Mouse (Mus musculus): Measurements from ENCODE around the gene Cyp27b1.

Cyp27b1 gene

GRCm38 (mm10) chr10:127047954-127048353, at the start of gene Cyp27b1:
TSS of gene Cyp27b1 (plus strand) at chr10:127048250.
- DNase-seq (ENCODE audit: low spot score in 2 of 2), result no peak

GRCm38 (mm10) chr10:127000529-127000928, 47.5 kb upstream of the Cyp27b1 start, which contains the start of gene Avil:
TSS of gene Avil (plus strand) at chr10:127000709.
- DNase-seq (ENCODE audit: low spot score in 2 of 2), result no peak

DNA sequence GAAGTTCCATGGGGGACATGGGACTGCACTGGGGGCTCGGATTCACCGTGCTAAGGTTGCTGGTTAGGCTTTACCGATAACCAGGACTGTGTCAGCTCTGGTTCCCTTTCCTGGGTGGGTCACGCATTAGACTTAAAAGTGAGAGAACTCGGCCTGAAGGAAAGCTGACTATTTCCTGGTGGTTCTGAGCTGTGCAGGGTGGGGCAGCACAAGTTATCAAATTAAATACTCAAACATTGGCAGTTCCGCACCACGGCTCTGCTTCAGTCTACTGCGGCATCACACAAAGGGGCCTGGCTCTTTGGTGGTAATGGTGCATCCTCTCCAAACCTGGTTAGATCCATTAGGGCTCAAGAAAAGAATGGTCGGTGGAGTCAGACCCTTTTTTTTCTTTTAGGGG, 46.8 kb upstream of the Cyp27b1 start:
- DNase-seq (ENCODE audit: low spot score in 2 of 2), result no peak

DNA sequence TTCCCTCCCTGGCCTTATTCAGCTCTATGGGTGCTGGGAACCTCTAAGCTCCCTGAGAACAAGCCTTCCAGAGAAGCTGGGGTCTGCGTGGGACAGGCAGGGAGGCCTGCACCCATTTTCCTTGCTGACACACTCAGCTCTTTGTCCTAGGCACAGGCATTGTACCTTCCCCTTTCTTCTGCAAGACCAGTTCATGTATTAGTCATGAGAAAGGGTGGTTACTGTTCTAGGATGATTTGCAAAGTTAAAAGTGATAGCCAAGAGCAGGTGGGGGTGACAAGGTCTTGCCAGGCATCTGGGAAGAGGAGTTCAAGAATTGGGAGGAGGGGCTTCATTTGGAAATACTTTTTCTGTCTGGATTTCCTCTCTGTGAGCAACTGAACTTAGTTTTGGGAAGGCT, 46.0 kb upstream of the Cyp27b1 start:
- no peak for DNase-seq (ENCODE audit: low spot score in 2 of 2)

DNA sequence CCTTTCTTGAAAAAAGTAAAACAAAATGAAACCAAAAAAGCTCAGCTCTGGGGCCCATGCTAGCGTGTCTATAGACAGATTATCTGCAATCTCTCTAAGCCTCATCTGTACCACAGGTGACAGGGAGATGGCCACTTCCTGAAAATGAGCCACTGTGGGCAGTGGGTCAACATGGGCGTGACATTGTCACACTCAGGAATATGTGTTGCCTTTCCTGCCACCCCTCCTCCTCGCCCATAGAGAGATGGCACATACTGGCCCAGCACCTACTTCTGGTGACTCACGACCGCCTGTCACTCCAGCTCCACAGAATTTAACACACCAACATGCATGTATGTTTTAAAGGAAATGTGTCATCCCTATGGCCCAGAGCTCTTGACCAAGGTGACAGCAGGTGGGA, 45.3 kb upstream of the Cyp27b1 start:
- DNase-seq (ENCODE audit: low spot score in 2 of 2), result no peak

- no peak for DNase-seq (ENCODE audit: low spot score in 2 of 2)
These were observed 44.7 kb upstream of the Cyp27b1 start for GRCm38 (mm10) chr10:127003334-127003733.

DNA sequence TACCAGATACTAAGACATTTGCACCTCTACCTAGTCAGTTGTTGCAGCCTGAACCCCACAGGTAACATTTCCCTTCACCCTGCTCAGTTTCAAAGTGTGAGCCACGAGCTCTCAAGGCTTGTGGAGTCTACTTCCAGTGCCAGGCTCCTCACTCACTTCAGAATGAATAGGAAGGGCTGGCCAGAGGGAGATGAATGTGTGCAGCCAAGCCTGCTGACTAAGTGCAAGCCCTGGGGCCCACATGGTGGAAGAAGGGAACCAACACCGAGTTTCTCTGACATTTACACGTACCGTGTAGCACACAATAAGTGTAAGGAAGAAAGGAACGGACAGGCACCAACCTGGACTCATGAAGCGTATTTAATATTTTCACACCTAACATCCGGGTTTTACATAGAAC, 44.2 kb upstream of the Cyp27b1 start:
- DNase-seq (ENCODE audit: low spot score in 2 of 2), result no peak

DNA sequence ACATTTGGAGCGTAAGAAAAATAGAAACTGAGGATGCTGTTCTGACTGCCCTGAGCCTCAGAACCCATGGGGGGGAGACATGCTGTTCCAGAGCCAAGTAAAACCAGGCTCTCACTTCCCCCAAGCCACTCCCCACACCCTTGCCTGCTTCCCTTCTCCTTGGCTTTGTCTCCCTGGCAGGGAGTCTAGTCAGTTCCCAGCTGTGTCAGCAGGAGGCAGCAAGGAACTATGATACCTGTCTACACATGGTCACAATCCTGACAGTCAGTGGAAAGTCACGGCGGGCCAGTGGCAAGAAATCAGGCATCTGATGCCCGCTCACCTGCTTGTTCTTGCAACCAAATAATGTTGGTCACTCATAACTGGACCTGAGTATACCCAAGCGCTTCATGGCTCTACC, 31.6 kb upstream of the Cyp27b1 start:
- DNase-seq (ENCODE audit: low spot score in 2 of 2), result no peak

GRCm38 (mm10) chr10:127017071-127017470, 31.0 kb upstream of the Cyp27b1 start:
- no peak for DNase-seq (ENCODE audit: low spot score in 2 of 2)

DNA sequence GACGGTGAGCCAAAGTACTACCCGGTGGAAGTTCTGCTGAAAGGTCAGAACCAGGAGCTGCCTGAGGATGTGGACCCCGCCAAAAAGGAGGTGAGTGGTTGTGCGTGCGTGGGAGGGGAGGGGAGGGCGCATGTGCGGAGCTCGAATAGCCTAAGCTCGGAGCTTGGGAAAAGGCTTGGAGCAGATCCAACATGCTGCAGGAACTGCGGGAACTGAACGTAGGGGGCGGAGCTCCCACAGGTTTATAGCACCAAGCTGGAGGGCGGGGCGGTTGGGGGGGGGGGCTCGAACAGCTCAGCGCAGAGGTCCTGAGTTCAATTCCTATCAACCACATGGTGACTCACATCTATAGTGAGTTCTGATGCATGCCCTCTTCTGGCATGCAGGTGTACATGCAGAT, 29.6 kb upstream of the Cyp27b1 start:
- DNase-seq (ENCODE audit: low spot score in 2 of 2), result no peak

- peak; percentile 74 to 82 for DNase-seq (ENCODE audit: low spot score in 2 of 2)
These were observed 17.4 kb upstream of the Cyp27b1 start, which contains the start of gene Tsfm for GRCm38 (mm10) chr10:127030336-127031296. TSS of gene Tsfm (minus strand) at chr10:127030840.

DNA sequence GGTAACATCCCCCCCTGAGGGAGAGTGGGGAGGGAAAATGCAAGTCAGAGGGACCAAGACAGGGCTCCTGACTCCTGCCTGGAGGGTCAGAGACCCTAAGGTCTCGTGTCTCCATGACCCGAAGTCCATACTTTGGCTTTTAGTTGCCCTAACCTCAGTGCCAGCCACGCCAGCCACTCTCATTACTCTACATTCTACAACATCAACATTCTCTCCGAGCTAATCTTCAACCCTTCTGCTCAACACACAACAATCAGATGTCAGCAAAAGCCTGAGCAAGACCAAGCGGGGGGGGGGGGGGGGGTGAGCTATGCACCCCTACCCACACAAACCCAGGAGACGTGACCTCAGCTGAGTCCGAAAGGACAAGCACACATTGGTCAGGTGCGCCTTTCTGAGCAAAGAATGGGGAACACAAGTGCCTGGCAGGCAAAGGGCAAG, 14.7 kb upstream of the Cyp27b1 start:
- no peak for DNase-seq (ENCODE audit: low spot score in 2 of 2)

DNA sequence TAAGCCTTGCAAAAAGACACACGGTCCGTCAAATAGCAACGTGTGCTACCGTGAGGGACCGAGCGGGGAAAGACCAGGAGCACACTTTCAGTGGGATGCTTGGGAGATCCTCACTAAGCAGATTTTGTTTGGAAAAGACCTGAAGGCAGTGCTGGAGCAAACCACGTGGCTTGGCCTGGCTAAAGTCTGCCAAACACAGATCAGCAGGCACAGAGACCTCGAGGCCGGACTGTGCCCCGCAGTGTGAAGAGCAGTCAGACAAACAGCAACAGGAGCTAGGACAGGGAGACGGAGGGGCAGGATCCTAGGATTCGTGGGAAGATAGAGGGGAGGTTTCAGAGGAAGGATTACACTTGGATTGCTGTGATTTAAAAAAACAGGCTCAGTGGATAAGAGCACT, 11.8 kb upstream of the Cyp27b1 start:
- no peak for DNase-seq (ENCODE audit: low spot score in 2 of 2)

GRCm38 (mm10) chr10:127037641-127038040, 10.4 kb upstream of the Cyp27b1 start:
- no peak for DNase-seq (ENCODE audit: low spot score in 2 of 2)

DNA sequence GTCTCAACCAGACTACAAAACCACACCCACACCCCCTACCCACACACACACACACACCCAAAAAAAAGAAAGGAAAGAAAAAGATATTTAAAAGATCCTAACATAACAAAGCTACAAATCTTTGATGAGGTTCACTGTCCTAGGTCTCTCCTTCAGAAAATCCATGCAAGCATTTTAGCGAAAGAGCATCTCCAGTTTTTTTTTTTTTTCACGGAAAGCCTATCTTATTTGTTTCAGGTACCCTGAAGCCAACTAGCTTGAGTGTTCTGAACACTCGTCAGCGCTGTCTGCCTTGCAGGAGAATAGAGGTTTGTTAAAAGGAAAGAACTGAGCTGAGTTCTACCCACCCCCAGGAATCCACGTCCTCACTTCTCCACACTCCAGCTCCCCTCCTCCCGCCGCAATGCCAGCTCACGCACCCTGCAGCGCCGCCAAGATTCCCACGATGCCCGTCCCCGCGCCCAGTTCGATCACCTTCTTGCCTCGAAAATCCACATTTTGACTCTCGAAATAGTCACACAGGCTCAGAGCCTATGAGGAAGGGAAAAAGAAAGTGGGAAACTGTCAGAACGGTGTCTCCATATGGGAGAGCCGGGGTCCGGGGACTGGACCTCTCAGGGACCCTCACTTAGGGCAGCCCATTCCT, 7.4 kb upstream of the Cyp27b1 start:
- peak; percentile 36 to 45 for DNase-seq (ENCODE audit: low spot score in 2 of 2)

GRCm38 (mm10) chr10:127041274-127041766, 6.7 kb upstream of the Cyp27b1 start, which contains the start of the genes Mettl1 and Eef1akmt3:
TSS of gene Mettl1 (plus strand) at chr10:127041414.
TSS of gene Eef1akmt3 (minus strand) at chr10:127041513.
- no peak for DNase-seq (ENCODE audit: low spot score in 2 of 2)

- peak; percentile 84 to 87 for DNase-seq (ENCODE audit: low spot score in 2 of 2)
These were observed 6.2 kb upstream of the Cyp27b1 start for GRCm38 (mm10) chr10:127041774-127042338.

GRCm38 (mm10) chr10:127042468-127043115, 5.5 kb upstream of the Cyp27b1 start:
- DNase-seq (ENCODE audit: low spot score in 2 of 2), result no peak

DNA sequence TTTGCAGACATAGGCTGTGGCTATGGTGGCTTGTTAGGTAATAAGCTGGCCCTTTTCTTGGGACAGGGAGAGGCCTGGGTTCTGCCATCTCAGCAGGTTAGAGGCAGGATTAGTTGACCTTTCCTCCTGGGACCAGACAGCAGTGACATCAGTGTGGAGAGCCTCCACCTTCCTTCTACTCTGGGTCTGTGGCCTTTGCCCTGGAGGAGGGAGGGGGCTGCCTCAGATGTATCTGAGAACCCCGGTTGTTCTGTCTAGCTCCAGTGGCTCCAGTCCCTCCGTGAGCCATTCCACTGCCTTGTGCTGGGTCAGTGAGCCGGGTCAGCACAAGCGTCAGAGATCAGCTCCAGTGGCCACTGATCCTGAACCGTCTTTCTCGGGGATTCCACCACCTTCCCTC, 4.9 kb upstream of the Cyp27b1 start:
- DNase-seq (ENCODE audit: low spot score in 2 of 2), result no peak

GRCm38 (mm10) chr10:127048608-127049394, 751 bp downstream of the Cyp27b1 start:
- DNase-seq (ENCODE audit: low spot score in 2 of 2), result no peak

Measured in right cerebral cortex, postnatal 36 days (tissue).